ENCODE assay signal across 28 mouse cellular contexts in the genomic region with DNA sequence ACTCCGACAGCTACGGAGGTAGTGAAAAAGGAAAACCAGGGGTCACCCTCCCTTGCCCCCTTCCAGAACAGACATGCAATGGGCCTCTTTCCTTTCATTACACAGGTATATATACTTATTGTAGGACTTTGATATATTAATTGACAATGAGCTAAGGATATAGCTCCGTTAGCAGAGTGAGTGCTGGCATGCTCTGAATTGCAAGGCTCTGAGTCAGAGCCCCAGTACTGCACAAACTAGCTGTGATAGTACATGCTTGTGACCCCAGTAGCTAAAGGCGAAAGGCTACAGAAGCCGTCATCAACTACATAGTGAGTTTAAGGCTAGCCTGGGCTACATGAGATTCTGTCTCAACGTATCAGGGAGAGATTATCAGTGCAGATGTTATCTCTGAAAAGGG. TPM values are rescaled to one million over a fixed set of nuclear protein-coding genes. Genes with fewer than 3 reads are reported as not detected.
A peak's percentile ranks its signal among the peaks of the same experiment; 100 is the strongest.
DNase-seq lines count a peak whose midpoint lies in the region; ATAC-seq and TF ChIP-seq lines count a peak whose summit lies in the region.
"Had no signal": no experiment of that assay in that cellular context is flagged by ENCODE, and none has a peak within 500 bp of the region (broad histone marks: within the 10 kb centered on the region; RNA-seq: fewer than 3 reads in every experiment).

No protein-coding gene starts in this region.

- peaks cover 50% of the 10 kb centered on the region for H3K27me3 ChIP-seq in heart, embryonic 13.5 days (replicated peaks)
- peaks cover 37% of the 10 kb centered on the region for H3K27me3 ChIP-seq in heart, postnatal 0 days (ENCODE audit: control insufficient read depth, insufficient read depth, low read length)
- H3K27me3 ChIP-seq in kidney, embryonic 16.5 days (ENCODE audit: insufficient read depth, low read length), result peaks cover 5% of the 10 kb centered on the region; the same call in 1 of the 2 replicates
- H3K27me3 ChIP-seq in myocyte (ENCODE audit: control insufficient read depth, insufficient read depth, insufficient read length), result no peaks in the 10 kb centered on the region
- H3K27me3 ChIP-seq: CH12.LX had no signal

- no peak for DNase-seq in heart, postnatal 25 days (ENCODE audit: low spot score)
- DNase-seq in heart, postnatal 0 days (ENCODE audit: low spot score), result no peak
- no peak for DNase-seq in heart, adult 9 months (ENCODE audit: low spot score in 2 of 2)
- DNase-seq in kidney, adult 9 months, result no peak
- DNase-seq: adrenal gland, adult 8-10 months; cerebellum, adult 11 months; cerebellum, adult 8-10 months; cerebellum, postnatal 14 days; gastrocnemius, postnatal 25 days; heart, postnatal 36 days; kidney, adult 11 months had no signal

- 0 out of 2 replicates have a peak overlapping the region, but pooled peaks have one; percentile 20 for H3K9ac ChIP-seq in heart, embryonic 13.5 days
- no peak overlapping the region for H3K9ac ChIP-seq in heart, postnatal 0 days (replicated peaks; ENCODE audit: low read depth, low read length)
- no peak overlapping the region for H3K9ac ChIP-seq in kidney, embryonic 16.5 days (replicated peaks; ENCODE audit: low read length)
- H3K9ac ChIP-seq: embryonic facial prominence, embryonic 12.5 days; forebrain, embryonic 15.5 days; hindbrain, embryonic 12.5 days had no signal

- no peak for TF ChIP-seq EP300 in heart, postnatal 0 days (IDR thresholded peaks at IDR 0.05; ENCODE audit: low read depth)

- no peak for TF ChIP-seq POLR2A in myocyte (IDR thresholded peaks at IDR 0.05; ENCODE audit: insufficient read length, low read depth)

- no peaks in the 10 kb centered on the region for H3K9me3 ChIP-seq in heart, embryonic 13.5 days
- no peaks in the 10 kb centered on the region for H3K9me3 ChIP-seq in heart, postnatal 0 days (replicated peaks; ENCODE audit: control insufficient read depth, low read length)
- no peaks in the 10 kb centered on the region for H3K9me3 ChIP-seq in kidney, embryonic 16.5 days (ENCODE audit: low read length)
- H3K9me3 ChIP-seq: embryonic facial prominence, embryonic 12.5 days; forebrain, embryonic 15.5 days; hindbrain, embryonic 12.5 days had no signal

- TF ChIP-seq CTCF in heart, postnatal 0 days (IDR thresholded peaks at IDR 0.05; ENCODE audit: low read depth), result no peak

- WGBS in heart, embryonic 13.5 days, result 71% methylated on average over 6 of the region's 6 CpGs
- WGBS in heart, postnatal 0 days, result 68% methylated on average over 6 of the region's 6 CpGs
- 82% methylated on average over 6 of the region's 6 CpGs for WGBS in kidney, embryonic 16.5 days

- peaks cover 23% of the 10 kb centered on the region for H3K79me2 ChIP-seq in myocyte (ENCODE audit: control insufficient read depth, insufficient read depth)

- H3ac ChIP-seq in myocyte (ENCODE audit: control insufficient read depth, insufficient read length), result no peak overlapping the region

- no peak for ATAC-seq in heart, embryonic 13.5 days (ENCODE audit: extremely low read depth, insufficient number of reproducible peaks, low FRiP score, low TSS enrichment)
- ATAC-seq in heart, postnatal 0 days (ENCODE audit: insufficient read depth, low read depth), result no peak
- no peak for ATAC-seq in kidney, embryonic 16.5 days (ENCODE audit: low FRiP score, low TSS enrichment)
- no peak for ATAC-seq in frontal cortex, adult (ENCODE audit: low TSS enrichment)
- ATAC-seq: forebrain, embryonic 15.5 days; hindbrain, embryonic 16.5 days; inflammation-experienced regulatory T-cells, adult 6 months had no signal

- H3K4me3 ChIP-seq in heart, embryonic 13.5 days, result 0 out of 2 replicates have a peak overlapping the region, but pooled peaks have one; percentile 66
- no peak overlapping the region for H3K4me3 ChIP-seq in heart, postnatal 0 days (ENCODE audit: low read depth, low read length)
- H3K4me3 ChIP-seq in kidney, embryonic 16.5 days (ENCODE audit: low read length), result no peak overlapping the region; the same call in 1 of the 2 replicates
- H3K4me3 ChIP-seq in myocyte, result peak overlapping the region; percentile 87
- H3K4me3 ChIP-seq: embryonic facial prominence, embryonic 12.5 days; forebrain, embryonic 15.5 days; hindbrain, embryonic 12.5 days had no signal

- intact Hi-C loops in heart, postnatal 25 days (cut with DNase I), result no loop called here

- H3K4me2 ChIP-seq in heart, embryonic 13.5 days, result 0 out of 2 replicates have a peak overlapping the region, but pooled peaks have one; percentile 91
- 0 out of 2 replicates have a peak overlapping the region, but pooled peaks have one; percentile 8 for H3K4me2 ChIP-seq in heart, postnatal 0 days (ENCODE audit: low read depth, low read length)
- peak overlapping the region; percentile 74 for H3K4me2 ChIP-seq in kidney, embryonic 16.5 days (replicated peaks; ENCODE audit: low read depth, low read length)
- peak overlapping the region; percentile 85 for H3K4me2 ChIP-seq in myocyte (ENCODE audit: low read depth)
- H3K4me2 ChIP-seq: embryonic facial prominence, embryonic 12.5 days; forebrain, embryonic 15.5 days; heart, embryonic 11.5 days; hindbrain, embryonic 12.5 days had no signal

- H3K4me1 ChIP-seq in heart, embryonic 13.5 days, result peaks cover 60% of the 10 kb centered on the region
- H3K4me1 ChIP-seq in heart, postnatal 0 days (ENCODE audit: control insufficient read depth, insufficient read depth), result peaks cover 12% of the 10 kb centered on the region; the same call in 1 of the 2 replicates
- peaks cover 69% of the 10 kb centered on the region for H3K4me1 ChIP-seq in kidney, embryonic 16.5 days (ENCODE audit: insufficient read depth, low read length)

- no peak overlapping the region for H3K27ac ChIP-seq in heart, embryonic 13.5 days (replicated peaks)
- no peak overlapping the region for H3K27ac ChIP-seq in heart, postnatal 0 days (ENCODE audit: low read depth)
- no peak overlapping the region for H3K27ac ChIP-seq in kidney, embryonic 16.5 days (ENCODE audit: low read length)
- H3K27ac ChIP-seq: embryonic facial prominence, embryonic 12.5 days; forebrain, embryonic 15.5 days; hindbrain, embryonic 12.5 days had no signal

- H3K36me3 ChIP-seq in heart, embryonic 13.5 days, result peaks cover 4% of the 10 kb centered on the region; the same call in 1 of the 2 replicates
- H3K36me3 ChIP-seq in heart, postnatal 0 days (replicated peaks; ENCODE audit: control insufficient read depth, insufficient read depth, low read length), result no peaks in the 10 kb centered on the region
- H3K36me3 ChIP-seq in kidney, embryonic 16.5 days (ENCODE audit: insufficient read depth, low read length), result peaks cover 21% of the 10 kb centered on the region
- H3K36me3 ChIP-seq in myocyte (ENCODE audit: control insufficient read depth, insufficient read depth), result no peaks in the 10 kb centered on the region
- H3K36me3 ChIP-seq: embryonic facial prominence, embryonic 12.5 days; forebrain, embryonic 15.5 days; hindbrain, embryonic 12.5 days had no signal

TF ChIP-seq in myocyte, 11 proteins besides CTCF, POLR2A, EP300 and RAD21 (continues in another document):
- no peak for TF ChIP-seq SRF (IDR thresholded peaks at IDR 0.05; ENCODE audit: control insufficient read depth, insufficient read length, low read depth)
- TF ChIP-seq MYOD1 (IDR thresholded peaks at IDR 0.05; ENCODE audit: control insufficient read depth in 1 of 3, insufficient read length in 2 of 3, low read depth in 2 of 3), result no peak
- TF ChIP-seq USF1 (IDR thresholded peaks at IDR 0.05; ENCODE audit: low read depth), result no peak
- TF ChIP-seq MYOG (IDR thresholded peaks at IDR 0.05; ENCODE audit: control insufficient read depth in 1 of 3, insufficient read depth in 1 of 3, insufficient read length in 2 of 3, low read depth in 2 of 3), result no peak
- no peak for TF ChIP-seq TCF12 (IDR thresholded peaks at IDR 0.05; ENCODE audit: insufficient read depth, poor library complexity, severe bottlenecking)

RNA-seq across cellular contexts. Expression of gene Rem1, which starts 3.2 kb away (rescaled TPM):
- 10.5 and 12.6 TPM in 2 replicates for polyA plus RNA-seq in heart, embryonic 13.5 days (2015; fragmentation: Nextera tagmentation; extraction: Ambion mirVana)
- 1 to 10 TPM; 7.7 to 8.5 TPM for total RNA-seq in heart, postnatal 25 days (2021)
- 4.8 and 12.5 TPM in 2 replicates for total RNA-seq in heart, postnatal 0 days (2014; rRNA removed; ENCODE audit: low replicate concordance)
- 10.2 TPM in 2 replicates for polyA plus RNA-seq in heart, postnatal 0 days (2015; fragmentation: Nextera tagmentation; extraction: Ambion mirVana)
- polyA plus RNA-seq in kidney, embryonic 16.5 days (2015; fragmentation: Nextera tagmentation; extraction: Ambion mirVana), result 59.1 and 62.6 TPM in 2 replicates
- 28.3 TPM for polyA plus RNA-seq in myocyte (2012; fragmentation: generic; extraction: Trizol)
- polyA plus RNA-seq: inflammation-experienced regulatory T-cells, adult 6 months had no signal

RNA-seq across cellular contexts. Expression of gene Defb25, which starts 7.1 kb away (rescaled TPM):
- 0.68 and 1.1 TPM in 2 replicates for polyA plus RNA-seq in heart, embryonic 13.5 days (2015; fragmentation: Nextera tagmentation; extraction: Ambion mirVana)
- not detected for total RNA-seq in heart, postnatal 25 days (2021)
- not detected in 2 replicates for total RNA-seq in heart, postnatal 0 days (2014; rRNA removed; ENCODE audit: low replicate concordance)
- polyA plus RNA-seq in heart, postnatal 0 days (2015; fragmentation: Nextera tagmentation; extraction: Ambion mirVana), result 0.53 and 0.54 TPM in 2 replicates
- 24.4 and 31.8 TPM in 2 replicates for polyA plus RNA-seq in kidney, embryonic 16.5 days (2015; fragmentation: Nextera tagmentation; extraction: Ambion mirVana)
- polyA plus RNA-seq in myocyte (2012; fragmentation: generic; extraction: Trizol), result 8.8 TPM
- total RNA-seq: CH12.LX; common myeloid progenitor, adult 5-6 weeks; gastrocnemius, postnatal 25 days; granulocyte monocyte progenitor cell, adult 5-6 weeks; heart, postnatal 36 days had no signal
- polyA plus RNA-seq: brain, embryonic 14.5 days; embryonic facial prominence, embryonic 12.5 days; forebrain, embryonic 11.5 days; forebrain, embryonic 15.5 days; frontal cortex, adult 2 months; hindbrain, embryonic 12.5 days; hindbrain, embryonic 16.5 days had no signal

RNA-seq across cellular contexts. Expression of gene Defb36, which starts 25.8 kb away (rescaled TPM):
- not detected in 2 replicates for polyA plus RNA-seq in heart, embryonic 13.5 days (2015; fragmentation: Nextera tagmentation; extraction: Ambion mirVana)
- not detected for total RNA-seq in heart, postnatal 25 days (2021)
- total RNA-seq in heart, postnatal 0 days (2014; rRNA removed; ENCODE audit: low replicate concordance), result not detected in 2 replicates
- not detected in 2 replicates for polyA plus RNA-seq in heart, postnatal 0 days (2015; fragmentation: Nextera tagmentation; extraction: Ambion mirVana)
- 0.51 and 0.86 TPM in 2 replicates for polyA plus RNA-seq in kidney, embryonic 16.5 days (2015; fragmentation: Nextera tagmentation; extraction: Ambion mirVana)
- not detected for polyA plus RNA-seq in myocyte (2012; fragmentation: generic; extraction: Trizol)
- total RNA-seq: CH12.LX; common myeloid progenitor, adult 5-6 weeks; gastrocnemius, postnatal 25 days; granulocyte monocyte progenitor cell, adult 5-6 weeks; heart, postnatal 36 days had no signal
- polyA plus RNA-seq: brain, embryonic 14.5 days; embryonic facial prominence, embryonic 12.5 days; forebrain, embryonic 11.5 days; forebrain, embryonic 15.5 days; frontal cortex, adult 2 months; heart, embryonic 11.5 days; hindbrain, embryonic 12.5 days; hindbrain, embryonic 16.5 days; inflammation-experienced regulatory T-cells, adult 6 months had no signal

RNA-seq across cellular contexts. Expression of gene Defb45, which starts 30.7 kb away (rescaled TPM):
- not detected in 2 replicates for polyA plus RNA-seq in heart, embryonic 13.5 days (2015; fragmentation: Nextera tagmentation; extraction: Ambion mirVana)
- total RNA-seq in heart, postnatal 25 days (2021), result not detected
- total RNA-seq in heart, postnatal 0 days (2014; rRNA removed; ENCODE audit: low replicate concordance), result not detected in 2 replicates
- polyA plus RNA-seq in heart, postnatal 0 days (2015; fragmentation: Nextera tagmentation; extraction: Ambion mirVana), result not detected in 2 replicates
- not detected in 2 replicates for polyA plus RNA-seq in kidney, embryonic 16.5 days (2015; fragmentation: Nextera tagmentation; extraction: Ambion mirVana)
- polyA plus RNA-seq in myocyte (2012; fragmentation: generic; extraction: Trizol), result 0.30 TPM
- total RNA-seq: adrenal gland, adult 8-10 months; adrenal gland, postnatal 4 days; CH12.LX; common myeloid progenitor, adult 5-6 weeks; gastrocnemius, postnatal 25 days; granulocyte monocyte progenitor cell, adult 5-6 weeks; heart, postnatal 36 days had no signal
- polyA plus RNA-seq: brain, embryonic 14.5 days; embryonic facial prominence, embryonic 12.5 days; forebrain, embryonic 11.5 days; forebrain, embryonic 15.5 days; frontal cortex, adult 2 months; heart, embryonic 11.5 days; hindbrain, embryonic 12.5 days; hindbrain, embryonic 16.5 days; inflammation-experienced regulatory T-cells, adult 6 months had no signal

RNA-seq across cellular contexts. Expression of gene H13, which starts 39.4 kb away (rescaled TPM):
- 81.9 and 84.7 TPM in 2 replicates for polyA plus RNA-seq in heart, embryonic 13.5 days (2015; fragmentation: Nextera tagmentation; extraction: Ambion mirVana)
- total RNA-seq in heart, postnatal 25 days (2021), result 10 to 100 TPM; 35.1 to 38.5 TPM
- 68.6 and 72.9 TPM in 2 replicates for total RNA-seq in heart, postnatal 0 days (2014; rRNA removed; ENCODE audit: low replicate concordance)
- 53.4 and 55.0 TPM in 2 replicates for polyA plus RNA-seq in heart, postnatal 0 days (2015; fragmentation: Nextera tagmentation; extraction: Ambion mirVana)
- 158 and 159 TPM in 2 replicates for polyA plus RNA-seq in kidney, embryonic 16.5 days (2015; fragmentation: Nextera tagmentation; extraction: Ambion mirVana)
- 190 TPM for polyA plus RNA-seq in myocyte (2012; fragmentation: generic; extraction: Trizol)

Comparison
In these comparisons a context has a peak if more than half of its experiments do, and no peak if none do; other contexts are left out.
1. H3K4me3 ChIP-seq: peak in heart, embryonic 13.5 days (single experiment) and myocyte (single experiment); none in heart, postnatal 0 days (single experiment) and kidney, embryonic 16.5 days (single experiment).
2. H3K4me2 ChIP-seq: peak in every context shown above with its lines; median percentile 91 in heart, embryonic 13.5 days; 85 in myocyte; 74 in kidney, embryonic 16.5 days; 8 in heart, postnatal 0 days.